Mouse (Mus musculus): ENCODE results near the gene Ostc. TPM values are rescaled to one million over a fixed set of nuclear protein-coding genes. Genes with fewer than 3 reads are reported as not detected.

Ostc gene
- polyA plus RNA-seq, 1 experiment from 2014 or later: 76.7 TPM

- Histone ChIP-seq H3K27ac (no peak overlapping the region), H3K79me2 (ENCODE audit: inconsistent target) (peaks cover 2% of the 10 kb centered on the region), H3K36me3 (ENCODE audit: inconsistent target) (peaks cover 23% of the 10 kb centered on the region; the same call in 1 of the 2 replicates), H3K4me3 (ENCODE audit: inconsistent target) (no peak overlapping the region)
- 89% methylated on average over 11 of the region's 11 CpGs for WGBS (ENCODE audit: missing documents)
Measured at GRCm38 (mm10) chr3:130722733-130723478, 13.7 kb upstream of the Ostc start.

- WGBS (ENCODE audit: missing documents): 31% methylated on average over 4 of the region's 4 CpGs
- Histone ChIP-seq H3K79me2 (ENCODE audit: inconsistent target) (no peaks in the 10 kb centered on the region), H3K36me3 (ENCODE audit: inconsistent target) (no peaks in the 10 kb centered on the region), H3K4me3 (ENCODE audit: inconsistent target) (no peak overlapping the region), H3K27ac (no peak overlapping the region)
Measured at GRCm38 (mm10) chr3:130720225-130720624, 11.0 kb upstream of the Ostc start.

DNA sequence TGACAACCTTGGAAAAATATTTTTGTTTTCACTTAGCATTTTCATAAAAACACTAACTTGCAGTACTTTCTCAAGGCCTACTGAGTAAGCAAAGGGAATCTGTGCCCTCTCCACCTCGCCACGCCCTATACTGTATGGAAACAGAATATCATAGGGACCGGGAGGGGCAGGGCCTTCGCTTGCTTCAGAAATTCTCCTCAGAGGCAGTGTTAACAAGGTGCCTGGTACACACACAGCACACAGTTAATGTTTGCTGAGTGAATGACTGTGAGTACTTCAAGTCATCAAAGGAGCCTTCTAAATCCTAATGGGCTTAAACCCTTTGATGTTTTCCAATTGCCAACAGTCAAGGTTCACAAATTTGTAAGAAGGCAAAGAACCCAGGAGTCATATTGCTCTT, 9.6 kb upstream of the Ostc start:
- no peaks in the 10 kb centered on the region for H3K36me3 ChIP-seq (ENCODE audit: inconsistent target)
- H3K79me2 ChIP-seq (ENCODE audit: inconsistent target): no peaks in the 10 kb centered on the region
- H3K27ac ChIP-seq: no peak overlapping the region
- H3K4me3 ChIP-seq (ENCODE audit: inconsistent target): no peak overlapping the region
- 96% methylated on average over 4 of the region's 4 CpGs for WGBS (ENCODE audit: missing documents)

- Histone ChIP-seq H3K4me3 (ENCODE audit: inconsistent target) (no peak overlapping the region), H3K27ac (no peak overlapping the region), H3K36me3 (ENCODE audit: inconsistent target) (no peaks in the 10 kb centered on the region), H3K79me2 (ENCODE audit: inconsistent target) (no peaks in the 10 kb centered on the region)
- 88% methylated on average over 2 of the region's 7 CpGs for WGBS (ENCODE audit: missing documents)
Measured at GRCm38 (mm10) chr3:130716555-130716954, 7.3 kb upstream of the Ostc start.

DNA sequence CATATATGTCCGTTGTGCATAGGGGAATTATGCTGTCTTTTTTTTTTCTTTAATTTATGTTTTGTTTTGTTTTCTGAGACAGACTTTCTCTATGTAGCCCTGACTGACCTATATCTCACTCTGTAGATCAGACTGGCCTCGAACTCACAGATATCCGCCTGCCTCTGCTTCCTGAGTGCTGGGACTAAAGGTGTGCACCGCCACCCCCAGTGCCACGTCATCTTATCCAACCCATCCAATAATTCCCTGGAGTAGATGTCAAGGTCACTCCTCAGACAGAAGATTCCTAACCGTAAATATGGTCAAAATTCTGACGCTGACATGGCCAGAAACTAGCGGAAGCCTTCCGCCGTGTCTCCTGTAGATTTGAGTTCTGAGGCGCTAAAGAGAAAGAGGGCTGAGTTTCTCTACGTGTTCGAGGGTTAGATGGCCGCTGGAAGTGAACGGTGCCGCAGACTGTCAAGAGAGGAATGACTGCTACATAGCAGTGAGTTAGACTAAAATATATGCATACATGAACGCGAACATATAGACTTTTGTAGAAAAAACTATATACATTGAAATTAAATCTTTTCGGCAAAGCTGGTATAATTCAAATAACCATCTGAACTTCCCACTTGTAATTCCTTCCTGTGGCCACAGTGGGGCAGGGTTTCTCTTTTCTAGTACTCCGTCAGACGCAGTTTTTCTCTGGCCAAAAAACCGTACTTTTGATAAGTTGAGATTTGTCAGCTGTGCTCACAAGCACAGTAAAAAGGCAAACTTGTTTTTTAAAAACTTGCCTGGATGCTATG, 5.7 kb upstream of the Ostc start:
- Histone ChIP-seq H3K36me3 (ENCODE audit: inconsistent target) (no peaks in the 10 kb centered on the region), H3K4me3 (ENCODE audit: inconsistent target) (peak overlapping the region; percentile 48), H3K79me2 (ENCODE audit: inconsistent target) (no peaks in the 10 kb centered on the region), H3K27ac (no peak overlapping the region)
- WGBS (ENCODE audit: missing documents): 12% methylated on average over 22 of the region's 22 CpGs

GRCm38 (mm10) chr3:130712891-130713290, 3.6 kb upstream of the Ostc start:
- H3K4me3 ChIP-seq (ENCODE audit: inconsistent target): no peak overlapping the region
- whole genome bisulfite sequencing (ENCODE audit: missing documents): 67% methylated on average over 6 of the region's 6 CpGs
- H3K27ac ChIP-seq: no peak overlapping the region
- H3K79me2 ChIP-seq (ENCODE audit: inconsistent target): peaks cover 10% of the 10 kb centered on the region
- H3K36me3 ChIP-seq (ENCODE audit: inconsistent target): no peaks in the 10 kb centered on the region

DNA sequence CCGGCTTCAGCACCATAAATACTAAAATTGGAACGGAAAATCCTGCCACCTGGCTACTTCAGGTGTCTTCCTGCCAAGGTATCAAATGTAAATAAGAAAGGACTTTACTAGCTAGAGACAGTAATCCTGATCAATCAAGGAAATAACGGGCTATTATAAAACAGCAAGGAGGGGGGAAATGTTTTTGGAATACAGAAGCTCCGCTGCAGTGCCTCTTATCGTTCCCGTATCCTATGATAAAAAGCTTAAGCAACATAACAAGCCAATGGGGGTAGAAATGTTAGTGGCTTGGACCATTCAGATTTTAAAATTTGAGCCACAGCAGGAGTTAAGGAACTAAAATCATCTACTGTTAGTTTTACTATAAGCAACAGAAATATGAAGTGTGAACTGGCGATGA, 859 bp upstream of the Ostc start:
- Histone ChIP-seq H3K79me2 (ENCODE audit: inconsistent target) (peaks cover 38% of the 10 kb centered on the region), H3K27ac (no peak overlapping the region), H3K4me3 (ENCODE audit: inconsistent target) (peak overlapping the region; percentile 19; the same call in 1 of the 2 replicates), H3K36me3 (ENCODE audit: inconsistent target) (no peaks in the 10 kb centered on the region)
- 62% methylated on average over 7 of the region's 7 CpGs for WGBS (ENCODE audit: missing documents)

DNA sequence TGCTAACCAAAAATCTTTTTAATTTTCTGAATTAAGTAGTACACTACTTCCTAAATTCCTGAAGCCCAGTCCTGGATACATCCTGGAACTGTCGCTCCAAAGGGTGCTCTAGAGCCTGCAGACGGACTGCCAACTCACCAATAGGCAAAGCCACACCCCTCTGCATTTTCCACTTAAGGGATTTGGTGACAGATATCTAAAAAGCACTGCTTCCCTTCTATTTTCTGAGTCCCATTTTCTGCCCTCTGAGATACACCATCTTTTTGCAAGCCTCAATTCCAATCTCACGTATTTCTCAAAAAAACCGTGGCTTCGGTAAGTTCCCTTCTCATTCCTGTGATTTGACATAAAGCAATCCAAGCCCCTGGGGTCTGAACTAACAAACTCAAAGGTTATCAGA, 715 bp downstream of the Ostc start:
- H3K36me3 ChIP-seq (ENCODE audit: inconsistent target): peaks cover 5% of the 10 kb centered on the region
- WGBS (ENCODE audit: missing documents): 0% methylated on average over 5 of the region's 5 CpGs
- H3K27ac ChIP-seq: peak overlapping the region; percentile 42
- H3K79me2 ChIP-seq (ENCODE audit: inconsistent target): peaks cover 52% of the 10 kb centered on the region
- peak overlapping the region; percentile 77 for H3K4me3 ChIP-seq (ENCODE audit: inconsistent target)

DNA sequence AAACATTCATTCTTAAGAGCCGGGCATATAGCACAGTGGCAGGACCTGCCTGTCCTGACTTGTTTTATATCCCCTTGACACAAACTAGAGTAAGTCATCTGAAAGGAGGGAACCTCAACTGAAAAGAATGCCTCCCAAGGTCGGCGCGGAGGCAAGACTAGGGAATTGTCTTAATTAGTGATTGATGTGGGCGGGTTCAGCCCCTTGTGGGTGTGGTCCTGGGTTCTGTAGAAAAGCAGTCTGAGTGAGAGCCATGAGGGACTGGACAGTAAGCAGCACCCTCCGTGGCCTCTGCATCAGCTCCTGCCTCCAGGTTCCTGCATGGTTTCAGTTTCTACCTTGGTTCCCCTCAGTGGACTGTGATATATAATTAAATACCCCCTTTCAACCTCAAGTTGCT, 7.0 kb downstream of the Ostc start:
- 88% methylated on average over 6 of the region's 6 CpGs for WGBS (ENCODE audit: missing documents)
- no peak overlapping the region for H3K4me3 ChIP-seq (ENCODE audit: inconsistent target)

DNA sequence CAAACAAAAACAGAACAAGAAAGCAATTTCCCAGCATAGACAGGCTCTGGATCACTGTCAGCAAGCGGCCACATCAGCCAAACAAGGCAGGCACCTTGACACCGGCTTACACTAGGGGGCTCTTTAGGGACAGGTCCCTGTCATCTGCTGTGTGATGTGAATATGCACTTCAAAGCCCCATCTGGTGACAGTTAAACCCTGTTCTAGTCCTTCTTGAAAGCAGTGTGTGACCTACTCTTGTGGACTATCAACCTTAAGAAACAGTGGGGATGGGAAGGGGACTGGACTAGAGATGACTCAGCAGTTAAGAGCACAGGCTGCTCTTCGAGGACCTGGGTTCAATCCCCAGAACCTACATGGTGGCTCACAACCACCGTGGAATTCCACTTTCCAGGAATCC, 11.6 kb downstream of the Ostc start:
- Histone ChIP-seq H3K27ac (no peak overlapping the region), H3K79me2 (ENCODE audit: inconsistent target) (peaks cover 39% of the 10 kb centered on the region; the same call in 1 of the 2 replicates), H3K4me3 (ENCODE audit: inconsistent target) (no peak overlapping the region), H3K36me3 (ENCODE audit: inconsistent target) (peaks cover 32% of the 10 kb centered on the region; the same call in 1 of the 2 replicates)
- 87% methylated on average over 4 of the region's 4 CpGs for WGBS (ENCODE audit: missing documents)

More for the DNA sequence above, 7.0 kb downstream of the Ostc start:
- no peak overlapping the region for H3K27ac ChIP-seq
- H3K79me2 ChIP-seq (ENCODE audit: inconsistent target): peaks cover 71% of the 10 kb centered on the region
- peaks cover 36% of the 10 kb centered on the region for H3K36me3 ChIP-seq (ENCODE audit: inconsistent target)

GRCm38 (mm10) chr3:130694705-130695104, 14.5 kb downstream of the Ostc start:
- Histone ChIP-seq H3K79me2 (ENCODE audit: inconsistent target) (peaks cover 28% of the 10 kb centered on the region; the same call in 1 of the 2 replicates), H3K27ac (no peak overlapping the region), H3K36me3 (ENCODE audit: inconsistent target) (peaks cover 11% of the 10 kb centered on the region; the same call in 1 of the 2 replicates), H3K4me3 (ENCODE audit: inconsistent target) (no peak overlapping the region)
- 92% methylated on average over 7 of the region's 7 CpGs for WGBS (ENCODE audit: missing documents)

DNA sequence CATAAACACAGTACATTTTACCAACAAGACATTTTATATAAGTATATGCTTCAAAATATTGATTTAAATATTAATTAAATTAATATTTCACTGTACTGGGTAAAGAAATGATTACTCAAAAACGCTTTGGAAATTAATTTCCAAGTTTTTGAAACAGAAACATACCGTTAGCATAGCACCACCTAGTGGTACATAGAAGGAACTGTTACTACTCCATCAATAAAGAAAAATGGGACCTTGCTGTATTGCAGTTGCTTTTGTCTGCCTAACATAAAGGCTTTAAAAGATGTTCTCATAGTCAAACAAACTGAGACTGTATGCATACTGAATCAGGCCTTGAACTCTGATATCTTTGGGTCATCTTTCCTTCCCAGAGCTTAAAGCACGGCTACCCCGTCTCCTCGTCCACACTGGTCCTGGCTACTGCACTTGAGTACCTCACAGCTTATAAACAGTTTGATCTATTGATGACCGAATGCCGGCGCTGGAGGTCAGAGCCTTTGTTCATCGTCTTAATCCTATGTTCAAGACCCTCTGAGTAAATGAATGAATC, 15.1 kb downstream of the Ostc start:
- Histone ChIP-seq H3K27ac (no peak overlapping the region), H3K36me3 (ENCODE audit: inconsistent target) (peaks cover 11% of the 10 kb centered on the region; the same call in 1 of the 2 replicates), H3K79me2 (ENCODE audit: inconsistent target) (peaks cover 23% of the 10 kb centered on the region; the same call in 1 of the 2 replicates), H3K4me3 (ENCODE audit: inconsistent target) (no peak overlapping the region)
- 67% methylated on average over 9 of the region's 9 CpGs for WGBS (ENCODE audit: missing documents)

- WGBS (ENCODE audit: missing documents): 32% methylated on average over 12 of the region's 12 CpGs
- Histone ChIP-seq H3K36me3 (ENCODE audit: inconsistent target) (peaks cover 11% of the 10 kb centered on the region; the same call in 1 of the 2 replicates), H3K27ac (no peak overlapping the region)
Measured at GRCm38 (mm10) chr3:130691596-130692170, 17.6 kb downstream of the Ostc start.

GRCm38 (mm10) chr3:130690834-130691595, 18.2 kb downstream of the Ostc start:
- Histone ChIP-seq H3K79me2 (ENCODE audit: inconsistent target) (no peaks in the 10 kb centered on the region), H3K27ac (no peak overlapping the region), H3K4me3 (ENCODE audit: inconsistent target) (peak overlapping the region; percentile 28), H3K36me3 (ENCODE audit: inconsistent target) (peaks cover 8% of the 10 kb centered on the region; the same call in 1 of the 2 replicates)
- 13% methylated on average over 20 of the region's 20 CpGs for WGBS (ENCODE audit: missing documents)

More at GRCm38 (mm10) chr3:130691596-130692170, 17.6 kb downstream of the Ostc start:
- H3K79me2 ChIP-seq (ENCODE audit: inconsistent target): no peaks in the 10 kb centered on the region
- H3K4me3 ChIP-seq (ENCODE audit: inconsistent target): peak overlapping the region; percentile 28; the same call in 1 of the 2 replicates
